Mouse (Mus musculus) forebrain, postnatal 0 days (tissue): ENCODE results near the gene Rilp. TPM values are rescaled to one million over a fixed set of nuclear protein-coding genes. Genes with fewer than 3 reads are reported as not detected.

ENCODE experiments used
- ATAC-seq: fragments of 200-750 bp; cut with Nextera tagmentation; 2 replicates; pipeline ENCODE4 v1.8.0; 2017; ENCODE audit warnings: mild to moderate bottlenecking, moderate library complexity
- DNase-seq: peaks from one replicate; pipeline ENCODE4 v3.0.0-alpha.2; 2015
- H3K27ac ChIP-seq: fragments of 300-500 bp; sonication (generic); 2 replicates; pipeline ENCODE4 v1.5.1; 2014; ENCODE audit warnings: low read depth, mild to moderate bottlenecking, antibody characterized with exemption, low read length, moderate library complexity, mixed read lengths
- H3K27me3 ChIP-seq: fragments of 300-500 bp; sonication (generic); 2 replicates; pipeline ENCODE4 v1.6.1; 2014; ENCODE audit warnings: mild to moderate bottlenecking, low read length, mixed read lengths; ENCODE audit not compliant: insufficient read depth
- H3K36me3 ChIP-seq: fragments of 300-500 bp; sonication (generic); 2 replicates; pipeline ENCODE4 v1.6.1; 2014; ENCODE audit warnings: mild to moderate bottlenecking, moderate library complexity; ENCODE audit not compliant: insufficient read depth
- H3K4me1 ChIP-seq: fragments of 300-500 bp; sonication (generic); 2 replicates; pipeline ENCODE4 v1.6.1; 2014; ENCODE audit warnings: antibody characterized with exemption; ENCODE audit not compliant: insufficient read depth
- H3K4me2 ChIP-seq: fragments of 300-500 bp; sonication (generic); 2 replicates; pipeline ENCODE4 v1.6.1; 2014; ENCODE audit warnings: low read depth, mild to moderate bottlenecking, moderate library complexity
- H3K4me3 ChIP-seq: fragments of 300-500 bp; sonication (generic); 2 replicates; pipeline ENCODE4 v1.5.1; 2014; ENCODE audit warnings: low read depth, low read length, mixed read lengths
- H3K9ac ChIP-seq: fragments of 300-500 bp; sonication (generic); 2 replicates; pipeline ENCODE4 v1.6.1; 2014; ENCODE audit warnings: mild to moderate bottlenecking
- H3K9me3 ChIP-seq: fragments of 300-500 bp; sonication (generic); 2 replicates; pipeline ENCODE4 v1.6.1; 2016; ENCODE audit warnings: low read length
- CTCF ChIP-seq: sonication (generic); IDR thresholded peaks from 2 replicates; pipeline ENCODE4 v1.5.1; 2016; ENCODE audit warnings: antibody characterized with exemption, control low read depth, low read depth
- WGBS: fragments of 180-500 bp; shearing (Covaris S2); extraction: QIAGEN DNeasy Blood & Tissue Kit; methylation state at CpG from one replicate; pipeline ENCODE4 v1.1.7; 2014; 5-methylcytosine and 5-hydroxymethylcytosine counted together
- polyA plus RNA-seq: library from polyadenylated mRNA; unstranded; fragments of >200 nt; fragmentation: Nextera tagmentation; extraction: Ambion mirVana; gene quantifications from 2 replicates; pipeline ENCODE4 v1.2.1, GENCODE M21; 2015
- total RNA-seq: library from RNA; depleted of rRNA; stranded (reverse); fragments of >200 nt; gene quantifications from 2 replicates; pipeline ENCODE4 v1.2.3, GENCODE M21; 2014

Rilp gene
- total and polyA plus RNA-seq, 2 experiments from 2014 or later, result 0.67 to 4.9 TPM

GRCm38 (mm10) chr11:75494296-75495049 is 15.4 kb upstream of the Rilp start:
- H3K4me1 ChIP-seq, result no peaks in the 10 kb centered on the region
- TF ChIP-seq CTCF, result no peak
- peaks cover 97% of the 10 kb centered on the region for H3K36me3 ChIP-seq
- no peaks in the 10 kb centered on the region for H3K27me3 ChIP-seq
- no peak overlapping the region for H3K4me3 ChIP-seq
- DNase-seq (no peak), ATAC-seq (no peak)
- H3K9me3 ChIP-seq, result no peaks in the 10 kb centered on the region
- H3K4me2 ChIP-seq, result no peak overlapping the region
- WGBS, result 96% methylated on average over 10 of the region's 10 CpGs
- no peak overlapping the region for H3K9ac ChIP-seq
- H3K27ac ChIP-seq, result no peak overlapping the region

- ATAC-seq (no peak), DNase-seq (no peak)
- Histone ChIP-seq H3K36me3 (peaks cover 96% of the 10 kb centered on the region), H3K9ac (no peak overlapping the region), H3K4me1 (no peaks in the 10 kb centered on the region), H3K4me3 (no peak overlapping the region), H3K9me3 (no peaks in the 10 kb centered on the region), H3K27ac (no peak overlapping the region), H3K4me2 (no peak overlapping the region), H3K27me3 (no peaks in the 10 kb centered on the region)
- TF ChIP-seq CTCF, result no peak
- 79% methylated on average over 1 of the region's 1 CpGs for WGBS
Measured at GRCm38 (mm10) chr11:75498126-75498525, 11.8 kb upstream of the Rilp start.

- no peak overlapping the region for H3K9ac ChIP-seq
- ATAC-seq, result no peak
- no peak overlapping the region for H3K4me3 ChIP-seq
- no peak overlapping the region for H3K4me2 ChIP-seq
- 95% methylated on average over 4 of the region's 4 CpGs for WGBS
- no peak for DNase-seq
- no peak for TF ChIP-seq CTCF
- no peak overlapping the region for H3K27ac ChIP-seq
- H3K36me3 ChIP-seq, result peaks cover 52% of the 10 kb centered on the region
- H3K27me3 ChIP-seq, result no peaks in the 10 kb centered on the region
- peaks cover 6% of the 10 kb centered on the region; the same call in 1 of the 2 replicates for H3K4me1 ChIP-seq
- H3K9me3 ChIP-seq, result no peaks in the 10 kb centered on the region
Measured at GRCm38 (mm10) chr11:75508162-75508561, 1.7 kb upstream of the Rilp start.

DNA sequence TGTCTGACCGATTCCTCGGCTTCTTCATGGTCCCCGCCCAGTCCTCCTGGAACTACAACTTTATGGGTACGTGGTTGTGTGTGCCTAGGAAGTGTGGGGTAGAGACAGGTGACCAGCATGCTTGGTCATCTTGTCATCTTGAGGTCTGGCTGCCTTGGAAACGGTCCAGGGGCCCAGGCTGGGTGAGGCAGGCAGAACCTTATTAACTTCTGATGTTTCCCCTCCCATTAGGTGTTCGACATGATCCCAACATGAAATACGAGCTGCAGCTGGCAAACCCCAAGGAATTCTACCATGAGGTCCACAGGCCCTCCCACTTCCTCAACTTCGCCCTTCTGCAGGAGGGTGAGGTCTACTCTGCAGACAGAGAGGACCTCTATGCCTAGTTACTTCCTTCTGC is 990 bp upstream of the Rilp start:
- peaks cover 6% of the 10 kb centered on the region; the same call in 1 of the 2 replicates for H3K4me1 ChIP-seq
- H3K9me3 ChIP-seq, result no peaks in the 10 kb centered on the region
- DNase-seq, result no peak
- no peak overlapping the region for H3K4me3 ChIP-seq
- no peak overlapping the region for H3K4me2 ChIP-seq
- WGBS, result 86% methylated on average over 8 of the region's 8 CpGs
- TF ChIP-seq CTCF, result no peak
- 0 out of 2 replicates have a peak overlapping the region, but pooled peaks have one; percentile 4 for H3K9ac ChIP-seq
- H3K27me3 ChIP-seq, result no peaks in the 10 kb centered on the region
- peaks cover 46% of the 10 kb centered on the region for H3K36me3 ChIP-seq
- H3K27ac ChIP-seq, result no peak overlapping the region
- ATAC-seq, result no peak

DNA sequence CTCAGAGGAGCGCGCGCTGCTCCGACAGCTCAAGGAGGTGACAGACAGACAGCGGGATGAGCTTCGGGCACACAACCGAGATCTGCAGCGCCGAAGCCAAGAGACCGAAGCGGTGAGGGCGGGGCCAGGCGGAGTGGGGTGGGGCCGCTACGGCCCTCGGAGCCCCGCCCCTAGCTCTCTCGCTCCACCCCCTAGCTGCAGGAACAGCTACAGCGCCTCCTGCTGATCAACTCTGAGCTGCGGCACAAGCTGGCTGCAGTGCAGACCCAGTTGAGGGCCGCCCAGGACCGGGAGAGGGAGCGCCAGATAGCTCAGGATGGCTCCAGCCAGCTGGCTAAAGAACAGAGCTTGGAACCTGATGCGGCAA is 716 bp downstream of the Rilp start:
- peak overlapping the region; percentile 79 for H3K27ac ChIP-seq
- TF ChIP-seq CTCF, result peak; percentile 94
- H3K4me1 ChIP-seq, result peaks cover 6% of the 10 kb centered on the region; the same call in 1 of the 2 replicates
- peak overlapping the region; percentile 57 for H3K4me3 ChIP-seq
- H3K9ac ChIP-seq, result peak overlapping the region; percentile 77
- ATAC-seq, result peak; percentile 95
- peak overlapping the region; percentile 97 for H3K4me2 ChIP-seq
- peaks cover 29% of the 10 kb centered on the region for H3K36me3 ChIP-seq
- no peaks in the 10 kb centered on the region for H3K9me3 ChIP-seq
- no peaks in the 10 kb centered on the region for H3K27me3 ChIP-seq
- 3% methylated on average over 24 of the region's 24 CpGs for WGBS
- DNase-seq, result peak; percentile 93

- TF ChIP-seq CTCF, result no peak
- Histone ChIP-seq H3K4me2 (no peak overlapping the region), H3K4me1 (peaks cover 6% of the 10 kb centered on the region; the same call in 1 of the 2 replicates), H3K9ac (no peak overlapping the region), H3K27me3 (no peaks in the 10 kb centered on the region), H3K9me3 (no peaks in the 10 kb centered on the region), H3K36me3 (peaks cover 23% of the 10 kb centered on the region), H3K27ac (0 out of 2 replicates have a peak overlapping the region, but pooled peaks have one; percentile 79), H3K4me3 (no peak overlapping the region)
- 79% methylated on average over 6 of the region's 6 CpGs for WGBS
- no peak for ATAC-seq
- DNase-seq, result no peak
Measured at GRCm38 (mm10) chr11:75511213-75511612, 1.3 kb downstream of the Rilp start.

GRCm38 (mm10) chr11:75512301-75513018 is 2.6 kb downstream of the Rilp start:
- ATAC-seq, result no peak
- Histone ChIP-seq H3K4me2 (no peak overlapping the region), H3K4me3 (no peak overlapping the region), H3K27me3 (no peaks in the 10 kb centered on the region), H3K4me1 (peaks cover 6% of the 10 kb centered on the region; the same call in 1 of the 2 replicates), H3K27ac (no peak overlapping the region), H3K9ac (no peak overlapping the region), H3K36me3 (peaks cover 18% of the 10 kb centered on the region), H3K9me3 (no peaks in the 10 kb centered on the region)
- 83% methylated on average over 9 of the region's 9 CpGs for WGBS
- TF ChIP-seq CTCF, result no peak
- DNase-seq, result no peak
